Mouse (Mus musculus) forebrain, embryonic 11.5 days (tissue): ENCODE data around the gene Ddc. TPM values are rescaled to one million over a fixed set of nuclear protein-coding genes. Genes with fewer than 3 reads are reported as not detected.
A peak's percentile ranks its signal among the peaks of the same experiment; 100 is the strongest.

Experiments used
- ATAC-seq: fragments of 200-750 bp; cut with Nextera tagmentation; replicated peaks from 2 replicates; pipeline ENCODE4 v1.8.0; 2017; ENCODE audit warnings: moderate TSS enrichment; ENCODE audit not compliant: low FRiP score
- DNase-seq: peaks from one replicate; pipeline ENCODE4 v3.0.0-alpha.2; 2017; ENCODE audit warnings: low spot score
- H3K27ac ChIP-seq: fragments of 300-500 bp; sonication (generic); 2 replicates; pipeline ENCODE4 v1.5.1; 2014; ENCODE audit warnings: low read depth, low read length
- H3K27me3 ChIP-seq: fragments of 300-500 bp; sonication (generic); 2 replicates; pipeline ENCODE4 v1.6.1; 2014; ENCODE audit warnings: mild to moderate bottlenecking, low read length, mixed read lengths; ENCODE audit not compliant: control insufficient read depth, insufficient read depth
- H3K36me3 ChIP-seq: fragments of 300-500 bp; sonication (generic); 2 replicates; pipeline ENCODE4 v1.6.1; 2014; ENCODE audit warnings: mild to moderate bottlenecking, low read length, moderate library complexity, mixed read lengths; ENCODE audit not compliant: control insufficient read depth, insufficient read depth
- H3K4me1 ChIP-seq: fragments of 300-500 bp; sonication (generic); replicated peaks from 2 replicates; pipeline ENCODE4 v1.6.1; 2014; ENCODE audit warnings: low read length, mixed read lengths; ENCODE audit not compliant: control insufficient read depth, insufficient read depth
- H3K4me2 ChIP-seq: fragments of 300-500 bp; sonication (generic); 2 replicates; pipeline ENCODE4 v1.6.1; 2014; ENCODE audit warnings: low read depth, mild to moderate bottlenecking, low read length, moderate library complexity, mixed read lengths; ENCODE audit not compliant: severe bottlenecking
- H3K4me3 ChIP-seq: fragments of 300-500 bp; sonication (generic); 2 replicates; pipeline ENCODE4 v1.5.1; 2014; ENCODE audit warnings: low read depth, low read length
- H3K9ac ChIP-seq: fragments of 300-500 bp; sonication (generic); 2 replicates; pipeline ENCODE4 v1.6.1; 2014; ENCODE audit warnings: low read length
- H3K9me3 ChIP-seq: fragments of 300-500 bp; sonication (generic); 2 replicates; pipeline ENCODE4 v1.6.1; 2016; ENCODE audit warnings: low read length, mixed read lengths; ENCODE audit not compliant: control insufficient read depth
- WGBS: fragments of 180-500 bp; shearing (Covaris S2); extraction: QIAGEN DNeasy Blood & Tissue Kit; methylation state at CpG from one replicate; pipeline ENCODE4 v1.1.7; 2014; 5-methylcytosine and 5-hydroxymethylcytosine counted together
- polyA plus RNA-seq: library from polyadenylated mRNA; unstranded; fragments of >200 nt; fragmentation: Nextera tagmentation; extraction: Ambion mirVana; gene quantifications from 2 replicates; pipeline ENCODE4 v1.2.1, GENCODE M21; 2014

Gene Ddc
- polyA plus RNA-seq, 1 experiment from 2014 or later, result 6.8 TPM

DNA sequence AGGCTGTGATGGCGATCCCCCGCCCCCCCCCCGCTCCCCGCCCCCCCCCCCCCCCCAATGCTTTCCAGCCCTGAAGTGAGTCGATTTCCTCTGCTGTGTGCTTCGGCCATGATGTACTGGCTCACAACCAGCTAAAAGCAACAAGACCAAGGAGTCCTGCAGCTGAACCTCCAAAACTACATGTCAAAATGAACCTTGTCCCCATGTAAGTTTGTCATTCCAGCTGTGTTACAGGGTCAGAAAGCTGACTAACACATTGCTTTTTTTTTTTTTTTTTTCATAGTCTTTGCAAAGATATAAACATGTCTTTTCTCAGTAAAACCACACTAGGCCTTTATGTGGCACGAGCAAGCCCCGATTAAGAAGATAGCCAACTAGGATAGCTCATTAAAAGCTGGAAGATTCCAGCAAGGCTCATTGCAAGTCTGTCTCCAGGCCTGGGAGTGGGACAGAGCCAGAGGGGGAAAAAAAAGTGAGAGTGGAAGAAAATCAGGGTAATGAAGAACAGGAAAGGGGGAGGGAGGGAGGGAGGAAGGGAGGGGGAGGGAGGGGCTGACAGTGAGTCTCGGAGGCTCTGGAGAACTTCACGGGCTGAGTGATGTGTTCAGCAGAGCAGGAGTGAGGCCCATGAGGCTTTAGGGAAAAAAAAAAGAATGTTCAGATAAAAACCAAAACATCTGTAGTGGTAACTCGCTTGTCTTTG lies 19.5 kb downstream of the Ddc start:
- H3K27ac ChIP-seq, result 0 out of 2 replicates have a peak overlapping the region, but pooled peaks have one; percentile 21
- H3K27me3 ChIP-seq, result no peaks in the 10 kb centered on the region; the same call in 1 of the 2 replicates
- H3K4me2 ChIP-seq, result no peak overlapping the region
- no peak for DNase-seq
- no peaks in the 10 kb centered on the region for H3K36me3 ChIP-seq
- H3K9me3 ChIP-seq, result no peaks in the 10 kb centered on the region
- ATAC-seq, result no peak; the same call in 1 of the 2 replicates
- H3K4me1 ChIP-seq, result peaks cover 7% of the 10 kb centered on the region; the same call in 1 of the 2 replicates
- 15% methylated on average over 11 of the region's 11 CpGs for WGBS
- H3K9ac ChIP-seq, result 0 out of 2 replicates have a peak overlapping the region, but pooled peaks have one; percentile 3
- H3K4me3 ChIP-seq, result no peak overlapping the region

DNA sequence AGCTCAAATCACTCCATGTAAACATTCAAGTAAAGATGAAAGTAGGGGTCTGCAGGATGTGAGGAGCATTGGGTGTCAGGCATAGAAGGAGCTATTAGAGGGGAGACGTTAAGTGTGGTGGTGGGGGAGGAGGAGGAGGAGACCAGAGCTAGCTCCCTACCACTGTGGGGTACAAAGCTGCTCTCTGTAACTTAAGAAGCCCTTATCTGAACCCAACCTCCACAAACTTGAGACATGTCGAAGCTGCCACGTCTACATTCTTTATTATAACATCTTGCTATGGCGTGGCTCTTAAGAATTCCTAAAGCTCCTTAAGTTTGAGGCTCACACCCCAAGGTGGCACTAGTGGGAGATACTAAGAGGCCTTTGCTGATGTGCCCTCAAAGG lies 20.1 kb downstream of the Ddc start:
- no peak overlapping the region for H3K27ac ChIP-seq
- peaks cover 13% of the 10 kb centered on the region; the same call in 1 of the 2 replicates for H3K4me1 ChIP-seq

DNA sequence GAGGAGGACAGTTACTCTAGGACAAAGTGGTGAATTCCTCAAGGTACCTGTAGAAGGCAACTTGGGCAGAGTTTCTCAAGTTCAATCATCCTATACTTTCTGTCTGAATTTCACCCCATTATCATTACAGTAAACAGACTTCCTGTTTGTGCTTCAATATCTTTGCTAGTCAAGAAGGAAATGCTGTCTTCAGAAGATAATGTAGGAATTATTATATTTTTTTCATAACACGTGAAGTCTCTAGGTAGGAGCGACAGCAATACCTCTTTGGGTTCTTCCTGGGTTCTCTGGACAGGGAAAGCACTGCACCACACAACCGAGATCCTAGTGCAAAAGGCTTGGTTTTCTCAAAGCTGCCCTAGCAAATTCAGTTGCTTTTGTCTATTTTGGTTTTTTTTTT lies 21.6 kb downstream of the Ddc start:
- 90% methylated on average over 3 of the region's 3 CpGs for WGBS
- H3K27ac ChIP-seq, result no peak overlapping the region
- H3K4me2 ChIP-seq, result no peak overlapping the region
- H3K4me3 ChIP-seq, result no peak overlapping the region
- H3K9me3 ChIP-seq, result no peaks in the 10 kb centered on the region
- no peak overlapping the region for H3K9ac ChIP-seq
- peaks cover 18% of the 10 kb centered on the region; the same call in 1 of the 2 replicates for H3K4me1 ChIP-seq
- H3K36me3 ChIP-seq, result no peaks in the 10 kb centered on the region
- no peaks in the 10 kb centered on the region; the same call in 1 of the 2 replicates for H3K27me3 ChIP-seq
- ATAC-seq, result no peak
- DNase-seq, result no peak

More for the DNA sequence above, 20.1 kb downstream of the Ddc start:
- ATAC-seq (no peak), DNase-seq (no peak)
- Histone ChIP-seq H3K36me3 (no peaks in the 10 kb centered on the region), H3K27me3 (no peaks in the 10 kb centered on the region; the same call in 1 of the 2 replicates), H3K4me3 (no peak overlapping the region), H3K9me3 (no peaks in the 10 kb centered on the region), H3K9ac (no peak overlapping the region), H3K4me2 (no peak overlapping the region)
- 35% methylated on average over 4 of the region's 4 CpGs for WGBS

DNA sequence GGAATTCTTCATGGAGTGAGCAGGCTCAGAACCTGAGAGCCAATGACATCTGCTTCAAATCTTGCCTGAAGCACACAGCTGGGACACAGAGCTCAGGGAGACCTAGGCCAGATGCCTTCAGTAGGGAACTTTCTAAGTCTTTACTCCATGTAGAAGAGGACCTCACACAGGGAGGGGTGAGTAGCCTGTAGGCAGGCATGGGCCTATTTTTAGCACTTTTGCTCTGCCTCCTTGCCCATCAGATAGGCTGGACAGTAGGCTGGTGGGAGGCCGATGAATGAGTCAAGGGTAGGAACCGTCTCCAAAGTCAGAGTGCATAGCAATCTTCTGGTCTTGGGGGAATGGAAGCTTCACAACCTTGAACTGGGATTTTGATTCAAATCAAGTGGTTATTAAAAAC lies 22.7 kb downstream of the Ddc start:
- no peak overlapping the region for H3K9ac ChIP-seq
- H3K27ac ChIP-seq, result no peak overlapping the region
- no peaks in the 10 kb centered on the region; the same call in 1 of the 2 replicates for H3K27me3 ChIP-seq
- H3K4me3 ChIP-seq, result no peak overlapping the region
- WGBS, result 90% methylated on average over 2 of the region's 2 CpGs
- DNase-seq, result no peak
- no peaks in the 10 kb centered on the region for H3K36me3 ChIP-seq
- ATAC-seq, result no peak
- H3K9me3 ChIP-seq, result no peaks in the 10 kb centered on the region
- H3K4me1 ChIP-seq, result peaks cover 23% of the 10 kb centered on the region; the same call in 1 of the 2 replicates
- no peak overlapping the region for H3K4me2 ChIP-seq

DNA sequence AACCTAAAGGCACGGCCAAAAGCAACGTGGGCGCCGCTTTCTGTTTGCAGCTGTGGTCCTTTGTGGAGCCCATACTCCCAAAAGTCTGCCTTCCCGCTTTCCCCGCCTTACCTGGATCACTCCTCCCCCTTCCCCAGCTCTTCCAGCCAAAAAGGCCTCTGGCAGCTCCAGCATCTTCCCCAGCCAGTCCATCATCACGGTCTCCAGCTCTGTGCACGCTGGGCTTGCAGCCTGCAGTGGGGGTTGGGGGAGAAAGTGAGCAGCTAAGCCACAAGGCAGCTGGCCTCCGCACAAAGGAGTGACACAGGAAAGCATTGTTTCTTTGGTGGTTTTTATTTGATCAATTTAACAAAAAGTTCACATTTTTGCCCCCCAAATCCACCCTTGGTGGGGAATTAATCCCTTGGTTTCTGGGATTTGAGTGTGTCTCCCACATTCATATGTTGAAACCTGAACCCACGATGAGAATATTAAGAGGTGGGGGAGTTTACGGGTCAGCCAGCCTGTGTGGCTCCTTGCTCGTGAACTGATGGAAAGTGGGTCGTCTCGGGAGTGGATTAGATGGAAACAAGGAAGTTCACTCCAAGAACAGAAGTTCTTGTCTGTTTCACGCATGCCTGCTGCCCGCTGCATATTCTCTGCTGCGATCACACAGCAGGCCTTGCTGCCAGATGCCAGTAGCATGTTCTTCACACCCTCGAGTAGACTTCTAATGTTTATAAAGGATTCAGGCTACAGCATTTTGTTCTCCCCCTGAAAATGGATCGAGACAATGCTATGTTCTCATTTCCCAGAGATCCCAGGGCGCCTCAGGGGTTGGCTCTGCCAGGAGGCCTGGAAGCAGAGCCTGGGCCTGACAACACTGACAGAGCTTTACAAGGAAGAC lies 24.7 kb downstream of the Ddc start:
- ATAC-seq (peak; percentile 34), DNase-seq (peak; percentile 64)
- H3K27ac ChIP-seq, result peak overlapping the region; percentile 38; the same call in 1 of the 2 replicates
- no peaks in the 10 kb centered on the region for H3K9me3 ChIP-seq
- 40% methylated on average over 20 of the region's 20 CpGs for WGBS
- peaks cover 20% of the 10 kb centered on the region; the same call in 1 of the 2 replicates for H3K4me1 ChIP-seq
- H3K4me2 ChIP-seq, result no peak overlapping the region
- H3K9ac ChIP-seq, result peak overlapping the region; percentile 42
- H3K36me3 ChIP-seq, result no peaks in the 10 kb centered on the region
- H3K27me3 ChIP-seq, result no peaks in the 10 kb centered on the region; the same call in 1 of the 2 replicates
- H3K4me3 ChIP-seq, result no peak overlapping the region

DNA sequence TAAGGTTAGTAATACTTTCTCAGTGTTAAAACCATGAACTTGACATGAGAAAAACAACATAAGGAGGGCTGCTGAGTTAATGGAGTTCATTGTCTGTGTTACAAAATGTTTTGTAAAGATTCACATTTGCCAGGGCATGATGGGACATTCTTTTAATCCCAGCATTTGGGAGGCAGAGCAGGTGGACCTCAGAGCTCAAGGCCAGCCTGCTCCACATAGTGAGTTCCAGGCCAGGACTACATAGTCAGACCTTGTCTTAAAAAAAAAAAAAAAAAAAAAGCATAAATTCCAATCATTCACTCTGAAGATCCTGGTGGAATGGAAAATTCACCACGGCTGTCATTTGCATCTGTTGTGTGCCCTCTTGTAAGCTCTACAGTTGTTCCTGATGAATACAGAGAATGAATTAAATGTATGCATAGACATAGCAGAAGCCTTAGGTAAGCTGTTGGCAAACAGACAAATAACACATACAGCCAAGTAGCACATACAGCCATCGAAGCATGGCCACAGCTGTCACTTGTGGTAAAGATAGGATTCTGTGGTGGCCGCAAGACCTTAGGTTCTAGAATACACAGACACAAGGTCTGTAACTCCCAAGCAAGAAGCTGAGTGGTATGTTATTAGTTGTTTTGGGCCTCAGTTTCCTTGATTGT lies 25.7 kb downstream of the Ddc start:
- WGBS, result 82% methylated on average over 3 of the region's 3 CpGs
- DNase-seq (no peak), ATAC-seq (no peak)
- no peak overlapping the region for H3K27ac ChIP-seq
- no peak overlapping the region for H3K4me3 ChIP-seq
- H3K36me3 ChIP-seq, result no peaks in the 10 kb centered on the region
- H3K4me2 ChIP-seq, result no peak overlapping the region
- peaks cover 20% of the 10 kb centered on the region; the same call in 1 of the 2 replicates for H3K4me1 ChIP-seq
- H3K27me3 ChIP-seq, result no peaks in the 10 kb centered on the region; the same call in 1 of the 2 replicates
- H3K9ac ChIP-seq, result no peak overlapping the region
- H3K9me3 ChIP-seq, result no peaks in the 10 kb centered on the region

DNA sequence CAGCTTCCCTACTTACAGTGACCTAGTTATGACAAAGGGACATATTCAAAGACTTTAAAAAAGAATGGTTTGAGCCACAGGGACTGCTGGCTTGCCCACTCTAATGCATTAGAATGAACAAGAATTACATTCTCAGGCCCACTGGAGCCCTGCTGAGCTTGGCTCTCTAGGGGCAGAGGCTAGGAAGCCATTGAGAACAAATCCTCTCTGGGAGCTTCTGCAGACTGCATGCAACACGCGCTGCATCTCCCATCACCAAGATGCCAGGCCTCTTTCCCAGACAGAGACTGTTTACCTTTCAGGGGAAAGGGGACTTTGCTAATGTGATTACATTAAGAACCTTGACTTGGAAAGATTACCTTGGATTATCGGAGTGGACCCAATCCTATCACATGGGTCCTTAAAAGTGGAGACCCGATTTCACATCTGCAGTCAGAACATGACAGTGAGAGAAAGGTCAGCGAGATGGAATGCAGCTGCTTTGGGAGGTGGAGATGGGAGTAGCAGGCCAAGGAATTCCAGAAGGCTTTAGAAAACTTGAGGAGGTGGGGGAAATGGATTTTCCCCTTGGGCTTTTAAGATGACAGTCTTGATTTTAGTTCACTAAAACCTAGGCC lies 26.6 kb downstream of the Ddc start:
- Histone ChIP-seq H3K27ac (no peak overlapping the region), H3K4me2 (no peak overlapping the region), H3K9ac (no peak overlapping the region), H3K36me3 (no peaks in the 10 kb centered on the region), H3K27me3 (no peaks in the 10 kb centered on the region; the same call in 1 of the 2 replicates), H3K4me3 (no peak overlapping the region), H3K4me1 (peaks cover 20% of the 10 kb centered on the region; the same call in 1 of the 2 replicates), H3K9me3 (no peaks in the 10 kb centered on the region)
- ATAC-seq (no peak), DNase-seq (no peak)
- 25% methylated on average over 5 of the region's 5 CpGs for WGBS
